Mouse (Mus musculus): ENCODE measurements around the gene 4930512M02Rik.
"Not testable (repeated sequence)": the region's sequence is repeated elsewhere in the genome, so short reads cannot be mapped to it uniquely, and the experiment has no call there.

The 4930512M02Rik gene

GRCm38 (mm10) chr11:11627735-11628134, at the start of gene 4930512M02Rik:
Gene 4930512M02Rik, minus strand, starts transcription at chr11:11627835.
- not testable (repeated sequence) for DNase-seq

GRCm38 (mm10) chr11:11677165-11677564, 49.5 kb upstream of the 4930512M02Rik start:
- DNase-seq, result no peak

GRCm38 (mm10) chr11:11676068-11676741, 48.6 kb upstream of the 4930512M02Rik start:
- no peak for DNase-seq

GRCm38 (mm10) chr11:11675063-11675462, 47.4 kb upstream of the 4930512M02Rik start:
- no peak for DNase-seq

- no peak for DNase-seq
Measured at GRCm38 (mm10) chr11:11672974-11673373, 45.3 kb upstream of the 4930512M02Rik start.

- DNase-seq, result no peak
Measured at GRCm38 (mm10) chr11:11667922-11668290, 40.3 kb upstream of the 4930512M02Rik start.

- DNase-seq, result no peak
Measured at GRCm38 (mm10) chr11:11667254-11667921, 39.8 kb upstream of the 4930512M02Rik start.

GRCm38 (mm10) chr11:11660651-11661050, 33.0 kb upstream of the 4930512M02Rik start:
- no peak for DNase-seq

GRCm38 (mm10) chr11:11658834-11659233, 31.2 kb upstream of the 4930512M02Rik start:
- DNase-seq, result no peak

GRCm38 (mm10) chr11:11657634-11658033, 30.0 kb upstream of the 4930512M02Rik start:
- no peak for DNase-seq

- DNase-seq, result peak; percentile 20
Measured at GRCm38 (mm10) chr11:11656995-11657530, 29.4 kb upstream of the 4930512M02Rik start.

- no peak for DNase-seq
Measured at GRCm38 (mm10) chr11:11656388-11656787, 28.8 kb upstream of the 4930512M02Rik start.

- no peak for DNase-seq
Measured at GRCm38 (mm10) chr11:11644303-11644702, 16.7 kb upstream of the 4930512M02Rik start.

GRCm38 (mm10) chr11:11624073-11624705, 3.4 kb downstream of the 4930512M02Rik start:
- no peak for DNase-seq

GRCm38 (mm10) chr11:11609243-11609642, 18.4 kb downstream of the 4930512M02Rik start:
- DNase-seq, result no peak

- no peak for DNase-seq
Measured at GRCm38 (mm10) chr11:11587327-11587726, 40.3 kb downstream of the 4930512M02Rik start.

- no peak for DNase-seq
Measured at GRCm38 (mm10) chr11:11586423-11586822, 41.2 kb downstream of the 4930512M02Rik start.

- DNase-seq, result peak; percentile 62
Measured at GRCm38 (mm10) chr11:11573691-11574090, 53.9 kb downstream of the 4930512M02Rik start.

GRCm38 (mm10) chr11:11570747-11571146, 56.9 kb downstream of the 4930512M02Rik start:
- DNase-seq, result no peak

- peak; percentile 32 for DNase-seq
Measured at GRCm38 (mm10) chr11:11569466-11570132, 58.0 kb downstream of the 4930512M02Rik start.

- DNase-seq, result no peak
Measured at GRCm38 (mm10) chr11:11568033-11568432, 59.6 kb downstream of the 4930512M02Rik start.

GRCm38 (mm10) chr11:11565146-11565820, 62.4 kb downstream of the 4930512M02Rik start:
- no peak for DNase-seq

Data from lung, postnatal 36 days (tissue).